Mouse (Mus musculus) embryonic facial prominence, embryonic 12.5 days (tissue): ENCODE data around the gene Uprt. TPM values are rescaled to one million over a fixed set of nuclear protein-coding genes. Genes with fewer than 3 reads are reported as not detected.

ENCODE experiments used
- ATAC-seq: fragments of 200-750 bp; cut with Nextera tagmentation; 2 replicates; pipeline ENCODE4 v1.8.0; 2017; ENCODE audit not compliant: insufficient number of reproducible peaks, insufficient read depth, low FRiP score, low TSS enrichment
- H3K27ac ChIP-seq: fragments of 300-500 bp; sonication (generic); 2 replicates; pipeline ENCODE4 v1.5.1; 2016; ENCODE audit warnings: mild to moderate bottlenecking
- H3K27me3 ChIP-seq: fragments of 300-500 bp; sonication (generic); 2 replicates; pipeline ENCODE4 v1.6.1; 2016; ENCODE audit warnings: mild to moderate bottlenecking, moderate library complexity
- H3K36me3 ChIP-seq: fragments of 300-500 bp; sonication (generic); 2 replicates; pipeline ENCODE4 v1.6.1; 2016; ENCODE audit warnings: mild to moderate bottlenecking
- H3K4me1 ChIP-seq: fragments of 300-500 bp; sonication (generic); 2 replicates; pipeline ENCODE4 v1.6.1; 2016
- H3K4me2 ChIP-seq: fragments of 300-500 bp; sonication (generic); replicated peaks from 2 replicates; pipeline ENCODE4 v1.6.1; 2016; ENCODE audit warnings: mild to moderate bottlenecking, moderate library complexity
- H3K4me3 ChIP-seq: fragments of 300-500 bp; sonication (generic); 2 replicates; pipeline ENCODE4 v1.5.1; 2016; ENCODE audit warnings: mild to moderate bottlenecking
- H3K9ac ChIP-seq: fragments of 300-500 bp; sonication (generic); 2 replicates; pipeline ENCODE4 v1.6.1; 2016; ENCODE audit warnings: mild to moderate bottlenecking, moderate library complexity
- H3K9me3 ChIP-seq: fragments of 300-500 bp; sonication (generic); 2 replicates; pipeline ENCODE4 v1.6.1; 2016; ENCODE audit warnings: mild to moderate bottlenecking, moderate library complexity
- WGBS: fragments of 180-500 bp; shearing (Covaris S2); methylation state at CpG from one replicate; pipeline ENCODE4 v1.1.7; 2016; 5-methylcytosine and 5-hydroxymethylcytosine counted together
- polyA plus RNA-seq: library from polyadenylated mRNA; unstranded; fragments of >200 nt; fragmentation: Nextera tagmentation; extraction: Ambion mirVana; gene quantifications from 2 replicates; pipeline ENCODE4 v1.2.1, GENCODE M21; 2016

Gene Uprt
- polyA plus RNA-seq, 1 experiment from 2014 or later, result 1.7 TPM

GRCm38 (mm10) chrX:104501765-104502164, 19.1 kb downstream of the Uprt start:
- Histone ChIP-seq H3K9me3 (no peaks in the 10 kb centered on the region), H3K4me3 (no peak overlapping the region), H3K36me3 (no peaks in the 10 kb centered on the region), H3K4me1 (no peaks in the 10 kb centered on the region), H3K4me2 (no peak overlapping the region), H3K27me3 (0 out of 2 replicates have a peak, but pooled peaks cover 5% of the 10 kb centered on the region), H3K27ac (no peak overlapping the region), H3K9ac (no peak overlapping the region)
- WGBS, result 85% methylated on average over 5 of the region's 5 CpGs
- no peak for ATAC-seq

- H3K27ac ChIP-seq, result no peak overlapping the region
- no peak for ATAC-seq
- H3K9me3 ChIP-seq, result no peaks in the 10 kb centered on the region
- no peak overlapping the region for H3K4me2 ChIP-seq
- peaks cover 5% of the 10 kb centered on the region for H3K27me3 ChIP-seq
- no peaks in the 10 kb centered on the region for H3K36me3 ChIP-seq
- 92% methylated on average over 4 of the region's 4 CpGs for WGBS
- H3K4me1 ChIP-seq, result no peaks in the 10 kb centered on the region
- H3K4me3 ChIP-seq, result no peak overlapping the region
- no peak overlapping the region for H3K9ac ChIP-seq
These were observed 60.0 kb downstream of the Uprt start for GRCm38 (mm10) chrX:104542635-104543034.

GRCm38 (mm10) chrX:104543919-104544595, 61.4 kb downstream of the Uprt start:
- peaks cover 5% of the 10 kb centered on the region for H3K27me3 ChIP-seq
- H3K27ac ChIP-seq, result no peak overlapping the region
- H3K9me3 ChIP-seq, result no peaks in the 10 kb centered on the region
- no peaks in the 10 kb centered on the region for H3K4me1 ChIP-seq
- no peak overlapping the region for H3K4me2 ChIP-seq
- H3K36me3 ChIP-seq, result no peaks in the 10 kb centered on the region
- H3K9ac ChIP-seq, result no peak overlapping the region
- 78% methylated on average over 4 of the region's 4 CpGs for WGBS
- ATAC-seq, result no peak
- H3K4me3 ChIP-seq, result no peak overlapping the region

- Histone ChIP-seq H3K4me1 (no peaks in the 10 kb centered on the region), H3K4me2 (no peak overlapping the region), H3K9me3 (no peaks in the 10 kb centered on the region), H3K27me3 (peaks cover 5% of the 10 kb centered on the region), H3K4me3 (no peak overlapping the region), H3K27ac (no peak overlapping the region), H3K9ac (no peak overlapping the region), H3K36me3 (no peaks in the 10 kb centered on the region)
- 90% methylated on average over 1 of the region's 1 CpGs for WGBS
- no peak for ATAC-seq
These were observed 62.7 kb downstream of the Uprt start for GRCm38 (mm10) chrX:104545283-104545682.

Other genes starting within 250 kb of the Uprt start
- gene Abcb7, start 69.0 kb upstream of the Uprt start, polyA plus RNA-seq, result 8.4 and 8.7 TPM in 2 replicates
- 14.7 and 15.6 TPM in 2 replicates for gene Zdhhc15, start 188.2 kb downstream of the Uprt start, polyA plus RNA-seq